Mouse (Mus musculus) CH12.LX (cell line): Measurements from ENCODE around the gene Foxg1. TPM values are rescaled to one million over a fixed set of nuclear protein-coding genes. Genes with fewer than 3 reads are reported as not detected.

Experiments used
- DNase-seq: peaks from one replicate; pipeline ENCODE4 v3.0.0-alpha.2; 2013; ENCODE audit errors: extremely low read depth
- H3K27ac ChIP-seq: 2 replicates; pipeline ENCODE4 v1.5.1; 2012; ENCODE audit warnings: low read depth, mild to moderate bottlenecking, control low read depth, moderate library complexity; ENCODE audit not compliant: insufficient read depth
- H3K27me3 ChIP-seq: replicated peaks from 2 replicates; pipeline ENCODE3; 2012; ENCODE audit warnings: inconsistent platforms
- H3K36me3 ChIP-seq, 2 experiments: replicated peaks in 1 of 2; 2 replicates each; pipeline versions ENCODE3 to v1.6.1; 2012; ENCODE audit warnings: inconsistent platforms in 1 of 2, low read length in 1 of 2, mild to moderate bottlenecking in 1 of 2, mixed read lengths in 1 of 2, moderate library complexity in 1 of 2; ENCODE audit not compliant: control insufficient read depth in 1 of 2, insufficient read depth in 1 of 2
- H3K4me1 ChIP-seq, 2 experiments: 2 replicates each; pipeline ENCODE4 v1.6.1; 2012; ENCODE audit warnings: inconsistent platforms in 1 of 2, moderate library complexity in 1 of 2; ENCODE audit not compliant: insufficient read depth in 2 of 2, control insufficient read depth in 1 of 2
- H3K4me2 ChIP-seq: 2 replicates; pipeline ENCODE4 v1.6.1; 2012; ENCODE audit warnings: low read depth, mild to moderate bottlenecking, control low read depth; ENCODE audit not compliant: poor library complexity, insufficient read depth, severe bottlenecking
- H3K4me3 ChIP-seq, 3 experiments: fragments of 150-350 bp in 1 of 3; sonication (generic) in 1 of 3; replicated peaks in 1 of 3; 2 replicates each; pipeline versions ENCODE3 to v1.5.1; 2011 to 2012; ENCODE audit warnings: low read depth in 2 of 3, low read length in 2 of 3, mild to moderate bottlenecking in 2 of 3, moderate library complexity in 2 of 3, control low read depth in 1 of 3, improper control_type of control experiment in 1 of 3, inconsistent platforms in 1 of 3, mixed read lengths in 1 of 3; ENCODE audit not compliant: poor library complexity in 1 of 3
- H3K79me2 ChIP-seq: replicated peaks from 2 replicates; pipeline ENCODE4 v1.6.1; 2012; ENCODE audit warnings: mild to moderate bottlenecking, moderate library complexity; ENCODE audit not compliant: control insufficient read depth, poor library complexity, insufficient read depth, severe bottlenecking; ENCODE audit errors: extremely low read depth
- H3K9ac ChIP-seq: 2 replicates; pipeline ENCODE4 v1.6.1; 2012; ENCODE audit warnings: low read depth, mild to moderate bottlenecking, control low read depth, moderate library complexity; ENCODE audit not compliant: insufficient read depth
- H3K9me3 ChIP-seq: replicated peaks from 2 replicates; pipeline ENCODE3; 2012; ENCODE audit warnings: low read length, inconsistent platforms, mixed read lengths
- BHLHE40 ChIP-seq: IDR thresholded peaks from 2 replicates; pipeline ENCODE4 v1.6.1; 2011; ENCODE audit warnings: mild to moderate bottlenecking, low read depth, low read length, improper control_type of control experiment
- E2F4 ChIP-seq: IDR thresholded peaks from 2 replicates; pipeline ENCODE4 v1.6.1; 2011; ENCODE audit warnings: low read depth, low read length, improper control_type of control experiment; ENCODE audit not compliant: insufficient replicate concordance
- EP300 ChIP-seq: IDR thresholded peaks from 2 replicates; pipeline ENCODE4 v1.6.1; 2011; ENCODE audit warnings: low read length, improper control_type of control experiment
- ETS1 ChIP-seq: conservative IDR thresholded peaks from 2 replicates; pipeline ENCODE4 v1.6.1; 2012; ENCODE audit warnings: low read depth, mild to moderate bottlenecking, inconsistent platforms, low read length, improper control_type of control experiment, moderate library complexity
- HCFC1 ChIP-seq: IDR thresholded peaks from 2 replicates; pipeline ENCODE4 v1.6.1; 2012; ENCODE audit warnings: low read depth, mild to moderate bottlenecking, inconsistent platforms, low read length, improper control_type of control experiment
- KAT2A ChIP-seq: IDR thresholded peaks from 2 replicates; pipeline ENCODE4 v1.6.1; 2012; ENCODE audit warnings: low read length, improper control_type of control experiment, inconsistent platforms; ENCODE audit not compliant: insufficient replicate concordance
- MAFK ChIP-seq: IDR thresholded peaks from 2 replicates; pipeline ENCODE4 v1.6.1; 2011; ENCODE audit warnings: low read length, improper control_type of control experiment; ENCODE audit not compliant: insufficient replicate concordance
- MAZ ChIP-seq: IDR thresholded peaks from 2 replicates; pipeline ENCODE4 v1.6.1; 2012; ENCODE audit warnings: low read depth, mild to moderate bottlenecking, inconsistent platforms, low read length, improper control_type of control experiment, moderate library complexity
- MEF2A ChIP-seq: IDR thresholded peaks from 2 replicates; pipeline ENCODE4 v1.6.1; 2014; ENCODE audit warnings: low read depth, mild to moderate bottlenecking, inconsistent platforms, low read length, improper control_type of control experiment, borderline replicate concordance
- NELFE ChIP-seq: IDR thresholded peaks from 2 replicates; pipeline ENCODE4 v1.6.1; 2011; ENCODE audit warnings: low read depth, low read length, improper control_type of control experiment
- NRF1 ChIP-seq: IDR thresholded peaks from 2 replicates; pipeline ENCODE4 v1.6.1; 2014; ENCODE audit warnings: low read depth, mild to moderate bottlenecking, inconsistent platforms, low read length, improper control_type of control experiment, moderate library complexity
- PAX5 ChIP-seq: IDR thresholded peaks from 2 replicates; pipeline ENCODE4 v1.6.1; 2012; ENCODE audit warnings: low read length, inconsistent platforms, mixed read lengths
- RAD21 ChIP-seq: IDR thresholded peaks from 2 replicates; pipeline ENCODE4 v1.6.1; 2011; ENCODE audit warnings: low read depth, mild to moderate bottlenecking, low read length, improper control_type of control experiment, moderate library complexity
- RCOR1 ChIP-seq: conservative IDR thresholded peaks from 2 replicates; pipeline ENCODE4 v1.6.1; 2012; ENCODE audit warnings: low read depth, mild to moderate bottlenecking, inconsistent platforms, low read length, improper control_type of control experiment
- SIN3A ChIP-seq: IDR thresholded peaks from 2 replicates; pipeline ENCODE4 v1.6.1; 2012; ENCODE audit warnings: low read length, improper control_type of control experiment, inconsistent platforms
- TCF12 ChIP-seq: IDR thresholded peaks from 2 replicates; pipeline ENCODE4 v1.6.1; 2014; ENCODE audit warnings: low read depth, mild to moderate bottlenecking, inconsistent platforms, low read length, improper control_type of control experiment
- ZKSCAN1 ChIP-seq: IDR thresholded peaks from 2 replicates; pipeline ENCODE4 v1.6.1; 2012; ENCODE audit warnings: low read depth, inconsistent platforms, low read length, improper control_type of control experiment, borderline replicate concordance
- dilution Hi-C: fragments of 300-500 bp; cut with MboI; formaldehyde crosslinking; loops from 2 replicates; pipeline ENCODE4 v1.14.3; 2020; ENCODE audit warnings: low sequenced_read_pairs; ENCODE audit not compliant: extremely low pct_unique_long_range_greater_than_20kb, extremely low pct_ligation_motif_present
- in situ Hi-C: fragments of 300-500 bp; cut with MboI; formaldehyde crosslinking; loops from 3 replicates; pipeline ENCODE4 v1.14.3; 2019; ENCODE audit warnings: low sequenced_read_pairs, low pct_ligation_motif_present, low pct_unique_long_range_greater_than_20kb, mixed read lengths
- polyA plus RNA-seq: library from polyadenylated mRNA; unstranded; fragments of >175 nt; gene quantifications from 2 replicates; pipeline ENCODE4 v1.2.1, GENCODE M21; 2012; ENCODE audit warnings: low read depth; ENCODE audit not compliant: insufficient read length
- total RNA-seq, 2 experiments: library from RNA; depleted of rRNA; stranded (reverse); fragments of 300-350 nt in 1 of 2; fragments of >200 nt in 1 of 2; gene quantifications; 2 replicates each; pipeline ENCODE4 v1.2.3; 2012 to 2014

Foxg1 gene
- total and polyA plus RNA-seq, 3 experiments = not detected

DNA sequence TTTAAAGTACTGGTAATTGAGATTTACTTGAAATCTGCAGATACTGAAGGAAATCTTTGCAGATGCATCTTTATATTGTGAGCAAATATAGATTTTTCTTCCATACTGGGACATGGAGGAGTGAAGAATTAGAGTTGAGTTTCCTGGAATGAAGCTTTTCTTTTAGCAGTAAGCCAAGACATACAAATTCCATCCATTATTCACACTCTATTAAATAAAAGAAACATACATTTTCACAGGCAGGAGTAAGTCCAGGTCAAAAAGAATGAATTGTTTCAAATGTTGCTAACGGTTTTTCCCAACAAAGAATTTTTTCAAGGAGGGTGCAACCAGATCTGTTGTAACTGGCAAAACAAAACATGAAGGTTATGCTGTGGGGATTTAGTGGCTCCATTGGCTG, 17.2 kb downstream of the Foxg1 start:
- Histone ChIP-seq H3K79me2 (no peaks in the 10 kb centered on the region), H3K4me1 (no peaks in the 10 kb centered on the region), H3K36me3 (no peaks in the 10 kb centered on the region), H3K9me3 (peaks cover 40% of the 10 kb centered on the region), H3K27ac (no peak overlapping the region), H3K4me2 (no peak overlapping the region), H3K27me3 (no peaks in the 10 kb centered on the region), H3K4me3 (no peak overlapping the region), H3K9ac (no peak overlapping the region)
- TF ChIP-seq BHLHE40 (no peak), MAZ (no peak), HCFC1 (no peak)
- in situ Hi-C loops = no loop called here
- dilution Hi-C loops = no loop called here
- no peak for DNase-seq

DNA sequence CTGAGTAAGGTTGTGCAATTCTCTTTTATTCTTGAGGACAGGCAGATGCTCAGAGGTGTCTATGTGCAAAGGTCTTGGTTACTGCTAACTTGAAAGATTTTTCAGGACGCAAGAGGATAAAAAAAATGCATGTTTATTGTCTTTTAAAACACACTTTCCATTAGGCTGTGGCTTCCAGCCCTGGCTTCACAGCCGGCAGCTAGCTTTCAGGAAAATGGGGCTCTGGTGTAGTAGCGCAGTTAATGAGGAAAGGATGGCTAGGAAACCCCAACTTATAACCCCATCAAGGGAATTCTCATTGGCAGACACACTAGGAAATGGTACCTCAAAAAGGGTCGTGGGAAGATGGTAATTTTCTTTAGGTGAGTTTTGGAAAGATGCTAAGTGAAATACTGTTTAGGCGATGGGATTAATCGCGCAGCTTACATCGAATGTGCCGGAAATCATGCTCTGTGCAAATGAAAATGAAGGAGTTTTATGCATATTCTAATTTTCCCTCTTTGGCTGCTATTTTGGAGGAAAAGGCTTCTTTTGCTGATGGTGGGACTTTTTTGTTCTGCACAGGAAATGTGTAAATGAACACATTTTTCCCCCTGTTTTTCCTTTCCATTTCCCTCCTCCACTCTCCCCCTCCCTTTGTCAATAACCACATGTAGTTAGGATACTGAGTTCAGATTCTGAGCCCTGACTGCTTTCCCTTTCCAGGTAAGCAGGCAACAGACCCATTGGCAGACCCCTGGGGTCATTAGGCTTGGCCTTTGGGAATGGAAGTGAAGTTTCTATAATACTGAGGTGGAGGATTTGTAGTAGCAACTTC, 17.8 kb downstream of the Foxg1 start:
- H3K36me3 ChIP-seq = no peaks in the 10 kb centered on the region
- in situ Hi-C loops = no loop called here
- H3K27me3 ChIP-seq = no peaks in the 10 kb centered on the region
- no peak overlapping the region for H3K9ac ChIP-seq
- peaks cover 34% of the 10 kb centered on the region for H3K9me3 ChIP-seq
- no peak overlapping the region for H3K4me3 ChIP-seq
- no peak for TF ChIP-seq NELFE
- no peak for TF ChIP-seq ZKSCAN1
- no peak for TF ChIP-seq E2F4
- no peak for TF ChIP-seq MAFK
- no peak for TF ChIP-seq RAD21
- TF ChIP-seq, all 38 proteins: peak for 0
- no peaks in the 10 kb centered on the region for H3K79me2 ChIP-seq
- no peak overlapping the region for H3K4me2 ChIP-seq
- H3K27ac ChIP-seq = no peak overlapping the region
- DNase-seq = no peak
- H3K4me1 ChIP-seq = no peaks in the 10 kb centered on the region
- dilution Hi-C loops = no loop called here

- TF ChIP-seq MEF2A = no peak
- TF ChIP-seq NRF1 = no peak
- TF ChIP-seq MAZ = no peak
- TF ChIP-seq ETS1 = no peak
- TF ChIP-seq PAX5 = no peak
- TF ChIP-seq TCF12 = no peak
- no peak for TF ChIP-seq EP300
- TF ChIP-seq KAT2A = no peak
- TF ChIP-seq RAD21 = no peak
- no peak for TF ChIP-seq SIN3A
- TF ChIP-seq RCOR1 = no peak
- no peaks in the 10 kb centered on the region for H3K27me3 ChIP-seq
- no peaks in the 10 kb centered on the region for H3K79me2 ChIP-seq
- no peak overlapping the region for H3K27ac ChIP-seq
- peaks cover 33% of the 10 kb centered on the region for H3K9me3 ChIP-seq
- H3K4me2 ChIP-seq = no peak overlapping the region
- in situ Hi-C loops = no loop called here
- dilution Hi-C loops = no loop called here
- no peak for DNase-seq
- H3K9ac ChIP-seq = no peak overlapping the region
- no peaks in the 10 kb centered on the region for H3K36me3 ChIP-seq
- no peak overlapping the region for H3K4me3 ChIP-seq
- H3K4me1 ChIP-seq = no peaks in the 10 kb centered on the region
Observed at GRCm38 (mm10) chr12:49400853-49401118, 18.3 kb downstream of the Foxg1 start.
